Mouse (Mus musculus): ENCODE results near the gene Hif3a. TPM values are rescaled to one million over a fixed set of nuclear protein-coding genes. Genes with fewer than 3 reads are reported as not detected.

The Hif3a gene
- total RNA-seq, 1 experiment from 2014 or later: not detected

GRCm38 (mm10) chr7:17002375-17003195 lies 59.6 kb downstream of the Hif3a start:
- ATAC-seq (replicated peaks; ENCODE audit: insufficient number of reproducible peaks, low FRiP score, low TSS enrichment, poor library complexity, severe bottlenecking): peak; percentile 60; the same call in 1 of the 2 replicates

DNA sequence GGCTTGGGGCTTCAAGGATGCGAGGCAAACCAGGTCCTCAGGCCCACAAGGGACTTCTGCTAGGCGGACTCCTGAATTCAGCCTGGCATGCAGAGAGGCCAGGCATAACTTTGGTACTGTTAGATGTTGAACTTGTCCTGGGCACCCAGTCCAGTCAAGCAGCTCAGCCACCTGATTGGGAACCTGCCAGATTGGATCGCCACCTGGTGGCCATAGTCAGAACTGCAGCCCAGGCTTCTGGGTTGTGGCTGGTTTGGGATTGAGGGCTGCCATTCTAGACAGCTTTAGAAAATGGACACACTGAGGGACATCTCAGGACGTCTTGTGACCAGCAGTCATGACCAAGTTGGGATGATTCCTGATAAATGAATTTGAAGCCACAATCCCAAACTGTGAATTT lies 62.6 kb downstream of the Hif3a start:
- ATAC-seq (replicated peaks; ENCODE audit: insufficient number of reproducible peaks, low FRiP score, low TSS enrichment, poor library complexity, severe bottlenecking): peak; percentile 62

DNA sequence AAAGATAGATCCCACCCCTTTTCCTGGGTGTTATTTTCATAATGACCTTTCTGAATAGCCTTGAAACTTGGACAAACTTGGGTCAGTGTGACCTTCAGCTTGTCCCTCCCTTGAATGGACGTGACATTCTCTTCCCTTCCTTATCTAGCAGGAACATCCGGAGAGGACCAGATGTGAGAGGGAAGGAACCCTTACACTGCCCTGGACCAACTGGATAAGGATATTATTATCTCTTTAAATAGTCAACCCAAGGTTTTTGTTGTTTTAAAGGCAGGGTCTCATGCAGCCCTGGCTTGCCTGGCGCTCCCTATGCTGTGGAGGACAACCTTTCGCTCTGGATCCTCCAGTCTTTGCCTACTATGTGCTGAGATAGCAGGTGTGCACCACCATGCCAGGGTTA lies 63.0 kb downstream of the Hif3a start:
- ATAC-seq (replicated peaks; ENCODE audit: insufficient number of reproducible peaks, low FRiP score, low TSS enrichment, poor library complexity, severe bottlenecking): no peak

- no peak for ATAC-seq (replicated peaks; ENCODE audit: insufficient number of reproducible peaks, low FRiP score, low TSS enrichment, poor library complexity, severe bottlenecking)
Observed at GRCm38 (mm10) chr7:16995345-16995744, 66.9 kb downstream of the Hif3a start.

- ATAC-seq (replicated peaks; ENCODE audit: insufficient number of reproducible peaks, low FRiP score, low TSS enrichment, poor library complexity, severe bottlenecking): no peak
Observed at GRCm38 (mm10) chr7:16994400-16994799, 67.8 kb downstream of the Hif3a start.

DNA sequence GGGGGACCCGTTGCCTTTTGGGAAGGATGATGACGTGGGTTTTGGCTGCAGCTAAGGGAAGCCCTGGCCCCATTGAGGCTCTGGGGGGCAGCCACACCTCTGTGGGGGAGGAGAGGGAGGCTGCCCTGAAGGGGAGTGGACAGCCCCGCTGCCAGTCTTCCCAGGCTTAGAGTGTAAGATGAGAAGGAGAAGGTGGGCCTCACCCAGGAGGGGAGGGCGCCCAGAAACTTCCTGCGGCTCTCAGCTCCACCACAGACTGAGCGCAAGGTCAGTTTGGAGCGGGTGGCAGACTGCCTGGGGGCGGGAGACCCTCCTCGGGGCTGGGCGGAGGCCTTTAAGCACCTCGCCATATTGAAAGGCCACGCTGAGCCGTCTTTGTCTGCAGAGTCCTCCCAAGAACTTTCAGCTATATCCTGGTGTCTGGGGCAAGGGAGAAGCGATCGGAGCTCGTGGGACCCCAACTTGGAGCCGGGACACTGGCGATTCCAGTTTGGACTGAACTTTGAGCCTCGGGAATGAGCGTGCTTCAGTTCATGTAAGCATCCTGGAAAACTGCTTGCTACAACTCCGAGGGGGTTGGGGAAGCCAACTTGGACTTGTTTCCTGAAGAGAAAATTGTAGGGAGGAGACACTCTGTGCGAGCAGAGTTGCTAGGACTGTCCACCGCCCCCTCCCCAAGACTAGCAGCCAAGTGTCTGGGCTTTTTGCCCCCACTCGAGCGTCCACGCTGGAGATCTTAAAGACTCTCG lies 68.4 kb downstream of the Hif3a start:
- 0 out of 2 replicates have a peak, but pooled peaks have one; percentile 20 for ATAC-seq (replicated peaks; ENCODE audit: insufficient number of reproducible peaks, low FRiP score, low TSS enrichment, poor library complexity, severe bottlenecking)

DNA sequence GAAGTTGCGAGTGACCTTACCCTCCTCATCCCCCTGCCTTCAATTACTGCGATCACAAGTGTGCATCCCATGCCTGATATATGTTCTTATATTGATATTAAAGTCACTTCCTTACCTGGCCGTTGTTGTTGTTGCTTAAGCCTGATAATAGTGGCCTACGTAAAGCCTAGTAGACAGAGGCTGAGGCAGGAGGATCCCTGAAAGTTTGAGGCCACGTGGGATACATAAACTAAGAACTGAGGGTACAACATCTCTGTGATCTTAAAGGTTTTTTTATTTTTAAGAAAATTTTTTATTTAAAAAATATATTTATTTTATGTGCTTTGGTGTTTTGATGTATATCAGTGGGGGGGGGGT lies 69.8 kb downstream of the Hif3a start, which contains the start of gene Ccdc8:
Ccdc8 (plus strand) TSS at position 258 of the 357 bp plus-strand sequence.
- no peak for ATAC-seq (replicated peaks; ENCODE audit: insufficient number of reproducible peaks, low FRiP score, low TSS enrichment, poor library complexity, severe bottlenecking)

DNA sequence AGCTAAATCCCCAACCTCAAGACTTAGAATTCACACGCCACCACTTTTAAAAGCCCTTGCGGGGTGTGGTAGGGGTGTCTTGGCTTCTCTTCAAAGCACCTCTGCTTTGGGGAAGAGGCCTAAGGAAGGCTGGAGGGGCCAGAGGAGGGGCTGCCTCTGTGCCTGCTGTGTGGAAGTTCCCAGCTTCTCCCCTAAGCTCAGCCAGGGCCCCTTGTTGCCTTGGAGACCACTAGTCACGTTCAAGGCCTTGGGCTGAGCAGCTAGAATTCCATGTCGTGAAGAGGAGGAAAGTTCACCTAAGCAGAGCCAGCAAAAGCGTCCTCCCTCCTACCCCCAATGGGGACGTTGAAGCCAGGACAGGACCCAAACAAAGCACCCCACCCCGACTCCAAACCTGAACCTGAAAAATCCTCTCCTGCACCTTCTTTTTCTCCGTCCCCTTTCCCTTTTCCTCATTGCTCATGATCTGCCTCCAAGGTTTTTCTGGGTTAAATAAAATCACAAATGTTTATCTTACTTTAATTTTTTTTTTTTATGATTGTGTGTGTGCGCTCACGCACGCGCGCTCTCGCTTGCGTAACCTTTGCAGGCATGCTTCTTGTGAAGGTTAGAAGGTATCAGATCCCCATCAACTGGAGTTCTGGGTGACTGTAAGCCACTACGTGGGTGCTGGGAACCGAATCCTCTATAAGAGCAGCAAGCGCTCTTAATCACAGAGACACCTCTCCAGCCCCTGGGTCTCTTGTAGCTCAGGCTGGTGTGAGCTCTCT lies 70.4 kb downstream of the Hif3a start:
- ATAC-seq (replicated peaks; ENCODE audit: insufficient number of reproducible peaks, low FRiP score, low TSS enrichment, poor library complexity, severe bottlenecking): no peak

DNA sequence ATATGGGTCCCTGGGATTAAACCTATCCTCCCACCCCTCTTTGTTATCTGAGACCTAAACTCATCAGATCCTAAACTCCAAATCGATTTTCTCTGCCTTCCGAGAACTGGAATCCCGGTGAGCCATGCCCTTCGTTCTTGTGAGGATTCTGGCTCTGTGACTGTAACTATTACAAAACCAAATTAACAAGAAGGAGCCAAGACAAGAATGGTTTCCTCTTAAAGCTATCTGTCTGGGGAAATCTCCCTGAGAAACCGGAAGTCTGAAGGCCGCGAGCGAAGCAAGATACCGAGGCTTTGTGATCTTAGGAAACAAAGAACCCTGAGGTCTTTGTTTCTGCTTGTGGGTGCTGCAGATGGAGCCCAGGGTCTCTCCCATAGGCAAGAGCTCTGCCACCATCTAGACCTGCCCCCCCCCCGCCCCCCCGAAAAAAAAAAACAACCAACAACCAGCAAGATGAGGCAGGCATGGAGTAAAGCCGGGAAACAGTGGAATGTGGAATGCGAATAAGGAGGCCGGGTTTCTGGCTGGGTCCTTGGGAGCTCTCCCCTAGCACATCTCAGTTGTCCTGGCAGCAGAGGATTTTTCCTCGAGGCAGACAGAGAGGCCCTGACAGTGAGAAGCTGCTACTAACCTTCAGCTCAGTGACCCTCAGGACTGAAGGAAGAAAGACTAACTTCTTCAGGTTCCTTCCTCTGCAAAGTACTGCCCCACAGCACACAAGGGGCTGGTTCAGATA lies 72.1 kb downstream of the Hif3a start:
- ATAC-seq (replicated peaks; ENCODE audit: insufficient number of reproducible peaks, low FRiP score, low TSS enrichment, poor library complexity, severe bottlenecking): no peak

DNA sequence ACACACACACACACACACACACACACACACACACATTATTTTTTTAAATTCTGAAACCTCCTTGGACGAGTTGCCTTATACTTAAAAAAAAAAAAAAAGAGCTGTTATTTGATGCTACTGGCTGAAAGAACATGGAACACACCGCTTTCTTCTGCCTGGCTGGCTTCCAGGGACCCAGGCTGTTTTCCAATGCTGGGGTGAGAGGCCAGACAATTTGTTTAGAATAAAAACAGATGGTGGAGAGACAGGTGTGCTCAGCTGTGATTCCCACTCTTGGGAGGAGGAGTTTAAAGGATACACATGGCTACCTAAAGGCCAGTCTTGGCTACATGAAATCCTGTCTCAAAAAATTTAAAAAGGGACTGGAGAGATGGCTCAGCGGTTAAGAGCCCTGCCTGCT lies 73.8 kb downstream of the Hif3a start:
- no peak for ATAC-seq (replicated peaks; ENCODE audit: insufficient number of reproducible peaks, low FRiP score, low TSS enrichment, poor library complexity, severe bottlenecking)

GRCm38 (mm10) chr7:16987541-16988149 lies 74.6 kb downstream of the Hif3a start:
- no peak for ATAC-seq (replicated peaks; ENCODE audit: insufficient number of reproducible peaks, low FRiP score, low TSS enrichment, poor library complexity, severe bottlenecking)

DNA sequence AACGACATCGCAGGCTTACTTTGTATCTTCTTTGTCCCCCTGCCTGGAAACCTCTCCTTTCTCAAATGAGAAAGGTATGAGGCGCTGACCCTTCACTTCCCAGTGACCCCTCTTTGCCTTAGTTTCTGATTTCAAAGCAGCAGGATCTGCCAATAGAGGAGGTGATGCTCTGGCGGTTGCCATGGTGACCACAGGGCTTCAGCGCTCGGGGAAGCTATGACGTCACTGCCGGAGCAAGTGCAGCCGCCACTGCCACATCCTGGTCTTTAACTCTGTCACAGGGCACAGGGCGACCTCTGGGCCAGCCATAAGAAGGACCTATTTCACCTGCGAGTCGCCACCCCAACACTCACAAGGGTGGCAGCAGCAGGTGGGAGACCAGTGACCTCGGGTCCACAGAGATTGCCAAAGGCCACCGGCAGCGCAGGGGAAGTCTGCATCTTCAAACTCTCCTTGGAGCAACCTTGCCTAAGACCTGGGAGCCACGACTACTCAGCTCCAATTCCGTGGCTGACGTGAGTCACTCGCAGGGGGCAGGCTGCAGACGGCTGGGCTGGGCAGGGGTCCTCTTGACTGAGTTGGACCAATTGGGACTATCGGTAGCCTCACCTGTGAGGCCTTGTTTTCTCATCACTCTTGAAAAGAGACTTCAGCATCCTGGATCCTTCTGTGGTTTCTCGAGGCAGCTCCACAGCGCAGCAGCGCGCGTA lies 79.2 kb downstream of the Hif3a start, which contains the start of gene Gm42372:
Gm42372 (plus strand) TSS at position 228 of the 710 bp plus-strand sequence.
- ATAC-seq (replicated peaks; ENCODE audit: insufficient number of reproducible peaks, low FRiP score, low TSS enrichment, poor library complexity, severe bottlenecking): peak; percentile 77

Other genes with a start within 250 kb of the Hif3a start
- gene Strn4, start 246.5 kb downstream of the Hif3a start, total RNA-seq (2017): 70.9 to 99.8 TPM (median 71.5 TPM) in 3 replicates
- gene Fkrp, start 245.7 kb downstream of the Hif3a start, total RNA-seq (2017): 9.6 to 15.3 TPM (median 10.6 TPM) in 3 replicates
- 13.1 to 26.6 TPM (median 15.6 TPM) in 3 replicates for gene Prkd2, start 219.5 kb downstream of the Hif3a start, total RNA-seq (2017)
- not detected in 3 replicates for gene Dact3, start 187.1 kb downstream of the Hif3a start, total RNA-seq (2017)
- not detected in 3 replicates for gene Gng8, start 170.6 kb downstream of the Hif3a start, total RNA-seq (2017)
- gene Ptgir, start 155.9 kb downstream of the Hif3a start, total RNA-seq (2017): 9.8 to 15.4 TPM (median 14.0 TPM) in 3 replicates
- 169 to 298 TPM (median 195 TPM) in 3 replicates for gene Calm3, start 138.3 kb downstream of the Hif3a start, total RNA-seq (2017)
- gene Pnmal2, start 117.7 kb downstream of the Hif3a start, total RNA-seq (2017): 0.10 TPM in 1 of 3 replicates, not detected in the others
- gene Pnmal1, start 102.7 kb downstream of the Hif3a start, total RNA-seq (2017): not detected in 3 replicates
- gene Gm42372, start 79.3 kb downstream of the Hif3a start, total RNA-seq (2017): 0.49 to 0.75 TPM (median 0.67 TPM) in 3 replicates
- 0.10 to 0.38 TPM in 2 of 3 replicates, not detected in the other for gene Ccdc8, start 69.7 kb downstream of the Hif3a start, total RNA-seq (2017)
- 25.8 to 48.8 TPM (median 35.1 TPM) in 3 replicates for gene Ppp5c, start 34.5 kb downstream of the Hif3a start, total RNA-seq (2017)
- gene Psg16, start 11.6 kb upstream of the Hif3a start, total RNA-seq (2017): 0.19 to 0.64 TPM (median 0.29 TPM) in 3 replicates
- gene Ceacam3, start 87.9 kb upstream of the Hif3a start, total RNA-seq (2017): not detected in 3 replicates
- not detected in 3 replicates for gene Psg29, start 141.1 kb upstream of the Hif3a start, total RNA-seq (2017)

Measured in monocyte, adult 5-6 weeks (primary cell).